Mouse (Mus musculus): ENCODE data around the gene H2-M10.6.

H2-M10.6 gene

DNA sequence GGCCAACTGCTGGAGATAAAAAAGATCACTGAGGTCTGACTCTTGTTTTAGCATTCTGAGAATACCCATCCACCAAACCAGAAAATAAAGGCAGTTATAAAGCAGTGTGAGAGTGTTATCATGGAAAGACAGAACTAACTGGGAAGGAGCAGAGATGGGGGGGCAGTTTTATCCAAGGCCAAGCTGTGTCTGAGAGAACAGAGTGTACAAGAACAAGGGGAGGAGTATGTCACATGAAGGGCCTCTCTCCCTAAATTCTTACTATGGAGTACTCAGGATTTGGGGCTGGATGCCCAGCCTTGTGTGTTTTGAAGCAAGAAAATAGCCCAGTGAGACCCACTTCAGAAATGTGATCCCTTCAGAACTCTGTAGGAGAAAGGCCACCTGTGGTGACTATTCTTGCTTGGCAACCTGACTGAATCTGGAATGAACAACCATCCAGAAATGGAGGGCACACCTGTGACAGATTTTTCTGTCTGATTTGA lies 29.0 kb downstream of the H2-M10.6 start:
- no peak for DNase-seq (ENCODE audit: extremely low spot score, low spot score)

DNA sequence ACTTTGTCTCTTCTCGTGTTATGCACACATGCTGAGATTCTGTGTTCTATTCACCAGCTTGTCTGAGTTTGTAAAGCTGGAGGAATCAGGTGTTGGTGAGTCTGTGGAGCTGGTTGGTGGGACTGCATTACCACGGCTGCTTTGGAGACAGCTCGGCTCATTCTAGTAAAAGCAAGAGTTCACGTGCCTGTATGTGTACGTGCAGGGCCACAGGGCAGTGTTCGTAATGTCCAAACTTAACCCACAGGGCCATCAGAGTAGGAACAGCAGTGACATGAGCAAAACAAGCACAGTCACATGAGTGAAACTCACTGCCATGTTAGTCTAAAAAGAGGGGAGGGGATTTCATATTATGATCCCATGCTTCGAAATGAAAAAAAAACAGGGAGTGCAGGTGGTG lies 31.7 kb downstream of the H2-M10.6 start:
- DNase-seq (ENCODE audit: extremely low spot score, low spot score) = no peak

DNA sequence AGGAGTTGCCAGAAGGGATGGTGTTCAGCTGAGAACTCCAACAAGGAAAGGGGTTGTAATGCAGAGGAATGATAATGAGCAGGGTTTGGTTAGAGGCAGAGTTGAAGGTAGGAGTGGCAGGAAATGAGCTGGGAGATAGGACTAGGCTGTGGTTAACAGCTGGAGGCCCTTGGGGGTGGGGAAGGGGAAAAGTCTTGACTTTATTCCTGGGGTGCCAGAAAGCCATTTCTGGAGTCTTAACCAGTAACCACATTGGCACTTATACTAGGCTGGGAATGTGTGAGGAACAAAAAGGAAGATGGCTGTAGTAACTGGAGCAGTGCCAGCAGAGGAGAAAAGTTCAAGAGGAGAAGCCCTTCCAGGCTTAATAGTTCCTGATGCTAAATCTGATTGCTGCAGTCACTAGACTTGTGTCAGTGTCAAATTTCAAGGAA lies 32.3 kb downstream of the H2-M10.6 start:
- no peak for DNase-seq (ENCODE audit: extremely low spot score, low spot score)

DNA sequence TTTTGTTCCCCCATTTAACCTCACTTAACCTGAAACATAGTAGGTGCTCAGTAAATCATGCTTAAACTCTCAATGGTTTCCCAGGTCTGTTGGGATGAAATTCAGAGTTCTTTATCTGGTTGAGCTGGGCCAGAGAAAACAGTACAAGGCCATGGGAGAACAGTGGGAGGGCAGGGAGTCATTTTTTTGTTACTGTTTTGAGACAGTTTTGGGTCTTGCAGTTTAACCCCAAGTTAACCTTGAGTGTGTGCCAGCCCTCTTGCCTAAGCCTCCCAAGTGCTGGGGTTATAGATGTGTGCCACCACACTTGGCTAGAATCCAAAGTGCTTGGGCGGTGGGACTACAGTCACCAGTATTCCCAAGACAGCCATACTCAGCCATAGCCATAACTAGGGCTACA lies 32.8 kb downstream of the H2-M10.6 start:
- no peak for DNase-seq (ENCODE audit: extremely low spot score, low spot score)

DNA sequence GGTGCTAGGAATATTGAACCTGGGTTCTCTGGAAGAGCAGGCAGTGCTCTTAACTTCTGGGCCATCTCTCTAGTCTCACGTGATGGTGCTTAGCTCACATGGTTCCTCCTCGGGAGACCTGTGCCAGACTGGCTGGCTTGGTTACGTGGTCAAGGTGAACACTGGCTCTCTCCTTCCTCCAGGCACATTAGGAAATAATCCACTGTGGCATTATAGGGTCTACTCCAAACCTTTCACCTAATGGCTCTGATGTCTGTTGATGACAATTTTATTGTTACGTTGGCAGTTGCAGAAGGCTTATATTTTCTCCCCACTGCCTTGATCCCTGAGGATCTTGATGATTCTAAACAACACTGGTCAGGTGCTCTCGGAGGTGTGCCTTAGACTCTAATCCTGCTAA lies 36.9 kb downstream of the H2-M10.6 start:
- DNase-seq (ENCODE audit: extremely low spot score, low spot score) = no peak

DNA sequence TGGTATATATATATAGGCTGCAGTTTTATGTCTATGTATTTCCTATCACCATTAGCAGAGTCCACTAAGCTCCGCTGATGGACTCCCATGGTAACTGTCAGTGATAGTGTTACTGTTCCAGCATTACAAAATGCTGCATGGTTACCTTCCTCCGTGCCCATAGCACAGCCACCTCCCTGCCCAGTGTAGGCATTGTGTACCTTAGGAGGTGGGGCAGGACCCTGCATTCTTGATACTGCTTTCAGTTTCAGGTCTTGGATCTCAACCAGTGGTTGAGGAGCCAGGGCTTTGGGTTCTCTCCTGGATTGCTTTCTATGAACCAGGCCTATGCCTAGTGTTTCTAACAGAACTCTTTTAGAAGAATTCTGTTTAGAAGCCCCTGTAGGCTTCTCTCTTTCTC lies 38.0 kb downstream of the H2-M10.6 start:
- no peak for DNase-seq (ENCODE audit: extremely low spot score, low spot score)

DNA sequence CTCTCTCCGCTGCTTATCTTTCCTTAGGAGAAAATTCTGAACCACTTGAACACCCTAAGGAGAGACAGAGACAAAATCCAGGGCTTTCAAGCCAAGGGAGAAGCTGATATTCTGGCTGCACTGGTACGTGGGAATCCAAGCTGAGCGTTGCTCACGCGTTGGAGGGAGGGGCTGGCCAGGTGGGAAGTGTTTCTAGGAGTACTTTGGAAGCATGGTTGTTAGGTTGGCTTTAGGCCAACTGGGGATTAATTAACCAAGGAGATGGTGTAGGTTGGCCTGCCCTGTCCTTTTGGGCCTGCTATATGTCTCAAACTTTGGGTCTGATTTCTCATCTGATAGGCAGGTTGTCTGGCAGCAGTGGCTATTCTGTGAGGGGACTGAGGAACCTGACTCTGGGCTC lies 39.2 kb downstream of the H2-M10.6 start:
- no peak for DNase-seq (ENCODE audit: extremely low spot score, low spot score)

DNA sequence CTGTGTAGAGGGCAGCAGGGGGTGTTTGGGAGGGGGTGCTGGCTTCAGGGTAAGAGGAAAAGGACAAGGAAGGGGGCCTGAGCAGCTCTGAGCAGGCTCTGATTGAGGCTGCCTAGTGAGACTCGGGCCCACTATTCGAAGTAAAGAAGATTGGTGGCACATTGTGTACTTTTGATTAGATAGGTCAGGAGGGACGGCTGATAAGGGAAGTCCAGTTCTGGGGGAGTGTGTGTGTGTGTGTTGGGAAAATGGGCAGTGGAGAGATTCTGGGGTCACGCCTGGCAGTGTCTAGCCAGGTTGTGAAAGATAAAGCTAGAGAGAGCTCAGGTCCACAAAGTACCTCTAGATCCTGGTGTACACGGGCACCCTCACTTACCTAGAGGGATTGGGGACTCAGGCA lies 39.7 kb downstream of the H2-M10.6 start:
- DNase-seq (ENCODE audit: extremely low spot score, low spot score) = no peak

DNA sequence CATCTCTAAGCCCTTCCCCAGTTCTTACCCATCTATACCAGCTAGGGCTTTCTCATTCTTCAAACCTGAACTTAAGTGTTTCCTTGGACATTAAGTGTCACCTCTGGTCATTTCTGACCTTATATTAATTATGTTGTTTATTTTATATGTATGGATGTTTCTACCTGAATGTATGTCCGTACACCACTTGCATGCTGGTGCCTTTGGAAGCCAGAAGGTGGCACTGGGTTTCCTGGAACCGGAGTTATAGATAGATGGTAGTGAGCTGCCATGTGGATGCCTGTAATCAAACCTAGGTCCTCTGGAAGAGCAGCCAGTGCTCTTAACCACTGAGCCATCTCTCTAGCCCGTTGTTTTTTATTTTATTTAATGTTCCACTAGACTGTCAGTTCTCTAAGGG lies 43.5 kb downstream of the H2-M10.6 start:
- DNase-seq (ENCODE audit: extremely low spot score, low spot score) = no peak

DNA sequence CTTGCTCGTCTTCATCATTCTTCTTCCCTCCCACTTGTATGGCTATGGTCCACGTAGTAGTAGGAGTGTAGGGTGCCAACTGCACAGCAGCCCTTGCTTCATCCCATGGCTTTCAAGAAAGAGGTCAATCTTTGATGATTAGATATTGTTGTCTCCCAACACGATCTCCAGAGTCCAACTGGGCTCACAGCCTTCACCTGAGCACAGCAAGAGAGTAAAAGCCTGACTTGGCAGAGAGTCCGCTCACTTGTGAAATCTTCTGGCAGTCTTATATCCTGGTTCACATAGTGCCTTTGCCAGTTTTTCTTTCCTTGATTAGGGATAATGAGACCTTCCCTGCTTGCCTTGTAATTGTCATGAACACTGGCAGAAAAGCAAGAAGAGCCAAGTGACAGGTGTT lies 44.3 kb downstream of the H2-M10.6 start:
- DNase-seq (ENCODE audit: extremely low spot score, low spot score) = no peak

DNA sequence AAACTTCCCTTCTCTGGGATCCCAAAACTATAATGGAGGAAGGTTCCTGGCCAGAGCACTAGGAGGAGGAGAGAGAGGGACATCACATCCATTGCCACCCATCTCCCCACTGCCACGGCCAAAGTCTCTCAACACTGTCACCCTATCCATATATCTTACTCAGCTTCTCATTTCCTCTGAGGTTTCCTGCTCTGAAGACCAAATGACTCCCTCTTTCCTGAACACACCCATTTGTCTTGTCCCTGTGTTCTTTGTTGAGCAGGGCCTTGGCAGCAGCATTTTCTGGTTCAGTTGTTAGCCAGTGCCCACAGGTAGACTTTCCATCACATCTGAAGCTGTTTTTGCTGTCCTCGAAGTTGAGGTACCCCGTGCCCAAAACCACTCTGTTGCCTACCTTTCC lies 46.2 kb downstream of the H2-M10.6 start:
- DNase-seq (ENCODE audit: extremely low spot score, low spot score) = no peak

DNA sequence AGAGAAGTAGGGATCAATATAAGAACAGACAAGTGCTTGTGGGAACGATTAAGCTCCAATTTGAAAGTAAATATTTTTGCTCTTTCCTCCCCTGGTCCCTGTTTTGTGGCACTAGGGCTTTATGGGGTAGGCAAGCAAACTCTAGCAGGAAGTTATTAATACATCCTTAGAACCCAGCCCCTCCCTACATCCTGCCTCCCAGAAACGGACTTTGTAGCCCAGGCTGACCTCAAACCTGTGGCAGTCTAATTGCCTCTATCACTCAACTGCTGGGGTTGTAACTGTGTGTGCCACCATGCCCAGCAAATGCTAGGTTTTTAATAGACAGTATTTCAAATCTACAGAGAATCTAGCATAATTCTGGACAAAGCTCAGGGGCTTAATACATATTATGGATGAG lies 49.7 kb downstream of the H2-M10.6 start:
- no peak for DNase-seq (ENCODE audit: extremely low spot score, low spot score)

Measured in neural tube, embryonic 10.5 days (tissue).